Mouse (Mus musculus) MEL (cell line): Measurements from ENCODE around the gene Slc22a23. TPM values are rescaled to one million over a fixed set of nuclear protein-coding genes. Genes with fewer than 3 reads are reported as not detected.

Experiments
- DNase-seq: peaks from one replicate; pipeline ENCODE4 v3.0.0; 2011; ENCODE audit warnings: low read depth, low spot score
- H3K27ac ChIP-seq: 2 replicates; pipeline ENCODE4 v1.5.1; 2012; ENCODE audit warnings: low read depth, mild to moderate bottlenecking, control low read depth, low read length, moderate library complexity; ENCODE audit not compliant: control insufficient read depth
- H3K27me3 ChIP-seq, 2 experiments: fragments of 150-350 bp in 1 of 2; sonication (generic) in 1 of 2; 2 replicates each; pipeline ENCODE4 v1.6.1; 2012; ENCODE audit warnings: low read length in 2 of 2, mild to moderate bottlenecking in 2 of 2, improper control_type of control experiment in 1 of 2, moderate library complexity in 1 of 2; ENCODE audit not compliant: insufficient read depth in 2 of 2, control insufficient read depth in 1 of 2
- H3K36me3 ChIP-seq, 2 experiments: 2 replicates each; pipeline ENCODE4 v1.6.1; 2012 to 2014; ENCODE audit warnings: low read length in 2 of 2, improper control_type of control experiment in 1 of 2, inconsistent platforms in 1 of 2, mild to moderate bottlenecking in 1 of 2; ENCODE audit not compliant: insufficient read depth in 2 of 2, control insufficient read depth in 1 of 2
- H3K4me1 ChIP-seq, 2 experiments: fragments of 150-350 bp in 1 of 2; sonication (generic) in 1 of 2; 2 replicates each; pipeline ENCODE4 v1.6.1; 2012; ENCODE audit warnings: low read length in 2 of 2, improper control_type of control experiment in 1 of 2, mild to moderate bottlenecking in 1 of 2; ENCODE audit not compliant: insufficient read depth in 2 of 2, control insufficient read depth in 1 of 2
- H3K4me3 ChIP-seq, 2 experiments: fragments of 150-350 bp in 1 of 2; sonication (generic) in 1 of 2; 2 replicates each; pipeline ENCODE4 v1.5.1; 2012; ENCODE audit warnings: low read depth in 2 of 2, low read length in 2 of 2, mild to moderate bottlenecking in 2 of 2, moderate library complexity in 2 of 2, control low read depth in 1 of 2, improper control_type of control experiment in 1 of 2; ENCODE audit not compliant: control insufficient read depth in 1 of 2, insufficient read depth in 1 of 2
- H3K79me2 ChIP-seq: 2 replicates; pipeline ENCODE4 v1.6.1; 2012; ENCODE audit warnings: mild to moderate bottlenecking, low read length, moderate library complexity; ENCODE audit not compliant: control insufficient read depth, poor library complexity, insufficient read depth
- H3K9ac ChIP-seq: 2 replicates; pipeline ENCODE4 v1.6.1; 2012; ENCODE audit warnings: low read depth, mild to moderate bottlenecking, control low read depth, low read length, moderate library complexity; ENCODE audit not compliant: control insufficient read depth, poor library complexity, severe bottlenecking
- H3K9me3 ChIP-seq: fragments of 150-350 bp; sonication (generic); replicated peaks from 2 replicates; pipeline ENCODE4 v1.6.1; 2012; ENCODE audit warnings: mild to moderate bottlenecking, low read length, improper control_type of control experiment, moderate library complexity; ENCODE audit not compliant: insufficient read depth
- BHLHE40 ChIP-seq: IDR thresholded peaks from 2 replicates; pipeline ENCODE4 v1.6.1; 2012; ENCODE audit warnings: low read depth, mild to moderate bottlenecking, inconsistent platforms, low read length, improper control_type of control experiment, borderline replicate concordance
- CHD1 ChIP-seq: IDR thresholded peaks from 2 replicates; pipeline ENCODE4 v1.6.1; 2012; ENCODE audit warnings: low read depth, mild to moderate bottlenecking, inconsistent platforms, low read length, improper control_type of control experiment
- CHD2 ChIP-seq: IDR thresholded peaks from 2 replicates; pipeline ENCODE4 v1.6.1; 2011; ENCODE audit warnings: low read length, improper control_type of control experiment
- ELF1 ChIP-seq: IDR thresholded peaks from 2 replicates; pipeline ENCODE4 v1.6.1; 2014; ENCODE audit warnings: low read depth, mild to moderate bottlenecking, inconsistent platforms, low read length, improper control_type of control experiment, moderate library complexity
- EP300 ChIP-seq, 2 experiments: IDR thresholded peaks; 2 replicates each; pipeline ENCODE4 v1.6.1; 2011; ENCODE audit warnings: improper control_type of control experiment in 2 of 2, low read length in 2 of 2, low read depth in 1 of 2, mild to moderate bottlenecking in 1 of 2
- GABPA ChIP-seq: IDR thresholded peaks from 2 replicates; pipeline ENCODE4 v1.6.1; 2012; ENCODE audit warnings: low read depth, mild to moderate bottlenecking, inconsistent platforms, low read length, improper control_type of control experiment, moderate library complexity
- JUND ChIP-seq: IDR thresholded peaks from 2 replicates; pipeline ENCODE4 v1.6.1; 2011; ENCODE audit warnings: low read depth, mild to moderate bottlenecking, improper control_type of control experiment, low read length
- MAX ChIP-seq: IDR thresholded peaks from 2 replicates; pipeline ENCODE4 v1.6.1; 2011; ENCODE audit warnings: low read length, improper control_type of control experiment
- MAZ ChIP-seq: IDR thresholded peaks from 2 replicates; pipeline ENCODE4 v1.6.1; 2012; ENCODE audit warnings: low read depth, mild to moderate bottlenecking, inconsistent platforms, low read length, improper control_type of control experiment
- MEF2A ChIP-seq: IDR thresholded peaks from 2 replicates; pipeline ENCODE4 v1.6.1; 2014; ENCODE audit warnings: low read depth, mild to moderate bottlenecking, inconsistent platforms, low read length, improper control_type of control experiment; ENCODE audit not compliant: poor library complexity, insufficient replicate concordance, severe bottlenecking; ENCODE audit errors: extremely low read depth
- MXI1 ChIP-seq: IDR thresholded peaks from 2 replicates; pipeline ENCODE4 v1.6.1; 2011; ENCODE audit warnings: mild to moderate bottlenecking, low read depth, low read length, improper control_type of control experiment
- MYB ChIP-seq: IDR thresholded peaks from 2 replicates; pipeline ENCODE4 v1.6.1; 2011; ENCODE audit warnings: mild to moderate bottlenecking, low read depth, low read length, improper control_type of control experiment
- MYC ChIP-seq: IDR thresholded peaks from 2 replicates; pipeline ENCODE4 v1.6.1; 2011; ENCODE audit warnings: low read depth, mild to moderate bottlenecking, low read length, improper control_type of control experiment, moderate library complexity
- NRF1 ChIP-seq: IDR thresholded peaks from 2 replicates; pipeline ENCODE4 v1.6.1; 2014; ENCODE audit warnings: low read depth, mild to moderate bottlenecking, inconsistent platforms, low read length, improper control_type of control experiment, moderate library complexity; ENCODE audit not compliant: poor library complexity, insufficient read depth, severe bottlenecking
- RAD21 ChIP-seq: IDR thresholded peaks from 2 replicates; pipeline ENCODE4 v1.6.1; 2011; ENCODE audit warnings: mild to moderate bottlenecking, low read depth, low read length, improper control_type of control experiment
- RCOR1 ChIP-seq: IDR thresholded peaks from 2 replicates; pipeline ENCODE4 v1.6.1; 2012; ENCODE audit warnings: low read depth, mild to moderate bottlenecking, inconsistent platforms, low read length, improper control_type of control experiment
- TBP ChIP-seq: IDR thresholded peaks from 2 replicates; pipeline ENCODE4 v1.8.0; 2011; ENCODE audit warnings: low read depth, low read length, improper control_type of control experiment
- UBTF ChIP-seq: IDR thresholded peaks from 2 replicates; pipeline ENCODE4 v1.6.1; 2012; ENCODE audit warnings: low read depth, mild to moderate bottlenecking, inconsistent platforms, low read length, improper control_type of control experiment, moderate library complexity, borderline replicate concordance; ENCODE audit not compliant: insufficient read depth
- USF1 ChIP-seq: IDR thresholded peaks from 2 replicates; pipeline ENCODE4 v1.6.1; 2014; ENCODE audit warnings: low read depth, mild to moderate bottlenecking, inconsistent platforms, low read length, improper control_type of control experiment, moderate library complexity
- USF2 ChIP-seq, 2 experiments: IDR thresholded peaks; 2 replicates each; pipeline ENCODE4 v1.6.1; 2011 to 2012; ENCODE audit warnings: improper control_type of control experiment in 2 of 2, low read length in 2 of 2, borderline replicate concordance in 1 of 2, inconsistent platforms in 1 of 2, low read depth in 1 of 2, mild to moderate bottlenecking in 1 of 2; ENCODE audit not compliant: insufficient read depth in 1 of 2
- ZKSCAN1 ChIP-seq: IDR thresholded peaks from 2 replicates; pipeline ENCODE4 v1.6.1; 2012; ENCODE audit warnings: low read depth, mild to moderate bottlenecking, inconsistent platforms, low read length, improper control_type of control experiment, moderate library complexity
- ZMIZ1 ChIP-seq: IDR thresholded peaks from 2 replicates; pipeline ENCODE4 v1.6.1; 2012; ENCODE audit warnings: low read depth, mild to moderate bottlenecking, inconsistent platforms, low read length, improper control_type of control experiment, moderate library complexity
- ZNF384 ChIP-seq: IDR thresholded peaks from 2 replicates; pipeline ENCODE4 v1.6.1; 2012; ENCODE audit warnings: low read depth, mild to moderate bottlenecking, inconsistent platforms, low read length, improper control_type of control experiment
- polyA plus RNA-seq, 2 experiments: library from polyadenylated mRNA; stranded (reverse) in 1 of 2; unstranded in 1 of 2; fragments of >175 nt in 1 of 2; fragments of >200 nt in 1 of 2; gene quantifications; 2 replicates each; pipeline versions ENCODE4 v1.2.1 to v1.2.4; 2012; ENCODE audit warnings: low replicate concordance in 2 of 2, low read depth in 1 of 2; ENCODE audit not compliant: insufficient read length in 2 of 2, insufficient read depth in 1 of 2, missing spikeins in 1 of 2
- total RNA-seq: library from RNA; depleted of rRNA; stranded (reverse); fragments of 300-350 nt; gene quantifications from 2 replicates; pipeline ENCODE4 v1.2.3, GENCODE M21; 2012

The Slc22a23 gene
- total and polyA plus RNA-seq, 3 experiments, result 22.2 to 24.3 TPM; not detected in 1

GRCm38 (mm10) chr13:34323361-34323760 is 21.6 kb downstream of the Slc22a23 start:
- TF ChIP-seq MXI1, result no peak
- TF ChIP-seq ZMIZ1, result no peak
- TF ChIP-seq JUND, result no peak
- no peak for TF ChIP-seq GABPA
- TF ChIP-seq TBP, result no peak
- TF ChIP-seq MYC, result no peak
- no peak for TF ChIP-seq MAX
- no peak for TF ChIP-seq MAZ
- TF ChIP-seq RCOR1, result no peak
- peaks cover 24% of the 10 kb centered on the region for H3K79me2 ChIP-seq
- no peak overlapping the region for H3K4me3 ChIP-seq
- no peaks in the 10 kb centered on the region for H3K9me3 ChIP-seq
- H3K27ac ChIP-seq, result no peak overlapping the region
- peaks cover 6 to 13% of the 10 kb centered on the region in 2 experiments for H3K4me1 ChIP-seq
- no peak for DNase-seq
- H3K36me3 ChIP-seq, result peaks cover 13 to 18% of the 10 kb centered on the region in 2 experiments
- H3K9ac ChIP-seq, result no peak overlapping the region
- H3K27me3 ChIP-seq, result no peaks in the 10 kb centered on the region

- TF ChIP-seq MYB (no peak), MXI1 (no peak), TBP (no peak), GABPA (no peak), ZNF384 (no peak), UBTF (no peak), EP300 (IDR thresholded peaks at IDR 0.05; ENCODE audit: low read depth in 1 of 2, low read length in 2 of 2) (no peak), BHLHE40 (no peak), MEF2A (no peak), RAD21 (no peak), ELF1 (no peak), NRF1 (no peak), USF2 (IDR thresholded peaks at IDR 0.05; ENCODE audit: borderline replicate concordance in 1 of 2, insufficient read depth in 1 of 2, low read depth in 1 of 2, low read length in 2 of 2) (no peak), ZKSCAN1 (no peak), CHD1 (no peak), USF1 (no peak), CHD2 (no peak), RCOR1 (no peak)
- Histone ChIP-seq H3K27me3 (no peaks in the 10 kb centered on the region), H3K9ac (no peak overlapping the region), H3K79me2 (peaks cover 21% of the 10 kb centered on the region), H3K4me1 (peaks cover 2 to 6% of the 10 kb centered on the region in 2 experiments; a peak in 2 of 4 replicates), H3K27ac (no peak overlapping the region), H3K9me3 (no peaks in the 10 kb centered on the region), H3K4me3 (no peak overlapping the region), H3K36me3 (peaks cover 5 to 9% of the 10 kb centered on the region in 2 experiments)
- DNase-seq, result no peak
Measured at GRCm38 (mm10) chr13:34320482-34320881, 24.5 kb downstream of the Slc22a23 start.
